Mouse (Mus musculus): ENCODE results near the gene Gm44596.

- no peak for TF ChIP-seq CTCF (IDR thresholded peaks at IDR 0.05; ENCODE audit: extremely low read depth, insufficient read depth, insufficient read length, insufficient replicate concordance)
- no peak for TF ChIP-seq POLR2A (IDR thresholded peaks at IDR 0.05; ENCODE audit: low read depth, low read length)
These were observed 33.2 kb upstream of the Gm44596 start for GRCm38 (mm10) chr6:128341956-128342723.

All from spleen, adult 2 months (tissue).